Mouse (Mus musculus) forebrain, embryonic 15.5 days (tissue): ENCODE measurements around the gene Mrap. TPM values are rescaled to one million over a fixed set of nuclear protein-coding genes. Genes with fewer than 3 reads are reported as not detected.

Experiments
- ATAC-seq: fragments of 200-750 bp; cut with Nextera tagmentation; replicated peaks from 2 replicates; pipeline ENCODE4 v1.8.0; 2017; ENCODE audit warnings: mild to moderate bottlenecking, moderate TSS enrichment, moderate library complexity
- H3K27ac ChIP-seq: fragments of 300-500 bp; sonication (generic); replicated peaks from 2 replicates; pipeline ENCODE4 v1.5.1; 2015; ENCODE audit warnings: mild to moderate bottlenecking, inconsistent platforms
- H3K27me3 ChIP-seq: fragments of 300-500 bp; sonication (generic); 2 replicates; pipeline ENCODE4 v1.6.1; 2015; ENCODE audit warnings: inconsistent platforms
- H3K36me3 ChIP-seq: fragments of 300-500 bp; sonication (generic); 2 replicates; pipeline ENCODE4 v1.6.1; 2015; ENCODE audit warnings: mild to moderate bottlenecking, inconsistent platforms
- H3K4me1 ChIP-seq: fragments of 300-500 bp; sonication (generic); 2 replicates; pipeline ENCODE4 v1.6.1; 2015; ENCODE audit warnings: inconsistent platforms
- H3K4me2 ChIP-seq: fragments of 300-500 bp; sonication (generic); replicated peaks from 2 replicates; pipeline ENCODE4 v1.6.1; 2015; ENCODE audit warnings: mild to moderate bottlenecking, inconsistent platforms
- H3K4me3 ChIP-seq: fragments of 300-500 bp; sonication (generic); 2 replicates; pipeline ENCODE4 v1.5.1; 2015; ENCODE audit warnings: mild to moderate bottlenecking, inconsistent platforms
- H3K9ac ChIP-seq: fragments of 300-500 bp; sonication (generic); replicated peaks from 2 replicates; pipeline ENCODE4 v1.6.1; 2015; ENCODE audit warnings: mild to moderate bottlenecking, inconsistent platforms
- H3K9me3 ChIP-seq: fragments of 300-500 bp; sonication (generic); 2 replicates; pipeline ENCODE4 v1.6.1; 2016; ENCODE audit warnings: inconsistent platforms
- WGBS: fragments of 180-500 bp; shearing (Covaris S2); methylation state at CpG from one replicate; pipeline ENCODE4 v1.1.7; 2015; ENCODE audit warnings: mixed read lengths; 5-methylcytosine and 5-hydroxymethylcytosine counted together
- polyA plus RNA-seq: library from polyadenylated mRNA; unstranded; fragments of >200 nt; fragmentation: Nextera tagmentation; extraction: Ambion mirVana; gene quantifications from 2 replicates; pipeline ENCODE4 v1.2.1, GENCODE M21; 2015

Mrap gene
- polyA plus RNA-seq, 1 experiment from 2014 or later = not detected

DNA sequence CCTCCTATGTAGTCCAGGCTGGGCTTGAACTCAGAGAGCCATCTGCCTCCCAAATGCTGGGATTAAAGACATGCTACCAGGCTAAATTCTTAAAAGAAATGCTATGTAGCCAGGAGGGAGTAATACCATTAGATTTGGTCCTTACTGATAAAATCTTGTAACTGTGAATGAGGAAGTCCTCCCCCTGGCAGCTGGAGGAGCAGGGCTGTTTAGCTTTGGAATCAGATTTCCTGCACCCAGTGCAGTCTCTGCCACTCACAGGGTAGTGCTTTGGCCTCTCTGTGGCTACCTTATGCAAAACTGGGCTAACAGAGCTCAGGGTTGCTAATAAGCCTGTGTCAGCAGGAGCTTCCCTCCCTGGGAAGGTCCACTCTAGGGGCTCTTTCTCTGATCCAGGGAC lies 56.7 kb downstream of the Mrap start:
- H3K27me3 ChIP-seq = no peaks in the 10 kb centered on the region
- no peak overlapping the region for H3K4me2 ChIP-seq
- H3K4me1 ChIP-seq = no peaks in the 10 kb centered on the region
- ATAC-seq = no peak
- H3K9ac ChIP-seq = no peak overlapping the region
- H3K36me3 ChIP-seq = peaks cover 85% of the 10 kb centered on the region
- no peak overlapping the region for H3K27ac ChIP-seq
- H3K9me3 ChIP-seq = no peaks in the 10 kb centered on the region
- H3K4me3 ChIP-seq = no peak overlapping the region

- H3K9ac ChIP-seq = no peak overlapping the region
- no peak overlapping the region for H3K4me2 ChIP-seq
- H3K4me1 ChIP-seq = no peaks in the 10 kb centered on the region
- peaks cover 63% of the 10 kb centered on the region for H3K36me3 ChIP-seq
- ATAC-seq = no peak
- H3K9me3 ChIP-seq = no peaks in the 10 kb centered on the region
- no peak overlapping the region for H3K27ac ChIP-seq
- no peak overlapping the region for H3K4me3 ChIP-seq
- WGBS = 90% methylated on average over 8 of the region's 8 CpGs
- no peaks in the 10 kb centered on the region for H3K27me3 ChIP-seq
Measured at GRCm38 (mm10) chr16:90798446-90798845, 60.4 kb downstream of the Mrap start.

GRCm38 (mm10) chr16:90798848-90799247 lies 60.8 kb downstream of the Mrap start:
- Histone ChIP-seq H3K27me3 (no peaks in the 10 kb centered on the region), H3K4me3 (no peak overlapping the region), H3K4me2 (no peak overlapping the region), H3K4me1 (no peaks in the 10 kb centered on the region), H3K9ac (no peak overlapping the region), H3K27ac (no peak overlapping the region), H3K9me3 (no peaks in the 10 kb centered on the region), H3K36me3 (peaks cover 62% of the 10 kb centered on the region)
- ATAC-seq = no peak
- 94% methylated on average over 5 of the region's 5 CpGs for WGBS

Other genes starting within 250 kb of the Mrap start
- 50.4 and 50.8 TPM in 2 replicates for gene Mis18a, start 10.8 kb upstream of the Mrap start, polyA plus RNA-seq
- 10.0 and 11.8 TPM in 2 replicates for gene Urb1, start 72.2 kb downstream of the Mrap start, polyA plus RNA-seq
- 6.4 and 6.5 TPM in 2 replicates for gene Eva1c, start 88.5 kb downstream of the Mrap start, polyA plus RNA-seq
- gene Cfap298, start 196.9 kb downstream of the Mrap start, polyA plus RNA-seq = 54.1 and 55.0 TPM in 2 replicates